Mouse (Mus musculus) ovary, adult 2 months (tissue): Measurements from ENCODE around the gene Hnrnph2. TPM values are rescaled to one million over a fixed set of nuclear protein-coding genes. Genes with fewer than 3 reads are reported as not detected.

Experiments used
- polyA plus RNA-seq: library from polyadenylated mRNA; depleted of rRNA; stranded (reverse); fragments of >200 nt; gene quantifications from 2 replicates; pipeline ENCODE4 v1.2.3, GENCODE M21; 2012; rRNA removed

Hnrnph2 gene
- polyA plus RNA-seq = 4.6 and 6.8 TPM in 2 replicates

DNA sequence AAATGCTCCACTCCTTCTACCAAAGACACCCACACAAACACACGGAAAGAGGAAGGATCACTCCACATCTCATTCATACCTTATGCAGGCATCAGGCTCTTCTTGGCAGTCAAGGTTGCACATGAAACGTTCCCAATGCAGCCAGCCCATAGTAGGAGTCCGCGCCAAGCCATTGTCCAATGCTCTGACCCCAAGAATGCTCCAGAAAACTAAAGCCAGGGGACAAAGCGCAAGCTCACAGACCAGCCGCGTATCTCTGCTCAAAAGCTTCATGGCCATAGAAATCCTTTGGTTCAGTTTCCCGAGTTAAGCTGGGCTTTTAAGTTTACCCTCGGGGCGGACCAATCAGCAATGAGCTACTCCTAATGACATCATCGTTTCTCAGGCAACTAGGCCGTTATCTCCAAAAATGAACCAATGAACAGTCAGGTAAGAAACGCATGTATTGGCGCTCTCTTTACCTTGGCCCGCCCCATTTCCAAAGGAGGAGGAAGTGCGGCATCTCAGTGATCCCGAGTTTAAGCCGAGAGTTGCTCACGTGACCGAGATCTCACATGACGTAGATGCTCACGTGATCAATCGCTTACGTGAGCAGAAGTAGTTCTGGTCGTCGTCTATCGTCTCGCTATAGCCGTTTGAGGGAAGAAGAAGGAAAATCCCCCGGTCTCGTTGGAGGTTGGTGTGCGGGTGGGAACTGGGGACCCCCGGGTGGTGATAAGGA lies at the start of gene Hnrnph2, which contains the start of gene Gla:
Gene Hnrnph2, plus strand, starts transcription at position 521 of the 721 bp plus-strand sequence.
Gene Gla, minus strand, starts transcription at position 467 of the 721 bp plus-strand sequence.

DNA sequence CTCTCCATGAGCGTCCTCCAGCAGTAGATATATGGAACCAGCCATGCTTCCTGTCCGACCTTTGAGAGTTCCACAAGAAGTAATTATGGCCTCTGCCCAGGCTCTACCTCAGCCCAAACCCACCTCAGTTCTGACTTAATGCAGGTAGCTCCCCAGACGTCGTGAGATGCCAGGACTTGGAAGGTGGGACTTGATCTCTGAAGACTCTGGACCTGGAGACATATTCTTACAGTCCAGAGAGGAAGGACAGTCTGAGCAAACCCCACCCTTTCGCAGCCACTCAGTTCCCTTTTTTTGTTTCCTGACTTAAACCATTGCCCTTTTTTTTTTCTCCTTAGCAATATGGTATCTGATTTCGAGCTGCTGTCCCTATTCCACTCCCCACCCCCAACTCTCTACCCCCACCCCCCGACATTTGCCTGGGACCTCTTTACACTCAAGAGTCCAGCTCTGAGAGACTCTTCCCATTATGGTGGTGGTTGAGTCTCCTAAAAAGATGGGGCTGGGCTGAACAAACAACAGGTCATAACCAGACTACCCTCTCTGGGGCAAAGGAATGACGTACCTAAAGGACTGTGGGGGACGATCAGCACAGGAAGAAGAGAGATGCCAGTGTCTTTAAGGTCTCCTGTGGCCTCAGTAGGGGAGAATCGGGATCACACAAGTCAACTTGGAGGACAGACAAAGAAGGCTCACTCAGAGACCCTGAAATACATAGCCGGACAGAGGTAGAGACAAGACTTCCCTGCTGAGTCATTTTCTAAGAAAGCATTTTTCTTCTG lies 17.9 kb upstream of the Hnrnph2 start, which contains the start of gene Btk:
Gene Btk, minus strand, starts transcription at position 683 of the 782 bp plus-strand sequence.

GRCm38 (mm10) chrX:134585103-134586002 lies 15.6 kb upstream of the Hnrnph2 start, which contains the start of gene Rpl36a:
Rpl36a (plus strand) TSS chrX:134585654.

Other genes with a start within 250 kb of the Hnrnph2 start
- 3.1 and 4.0 TPM in 2 replicates for gene Drp2, start 196.6 kb upstream of the Hnrnph2 start, polyA plus RNA-seq
- not detected in 2 replicates for gene Taf7l, start 124.7 kb upstream of the Hnrnph2 start, polyA plus RNA-seq
- 0.53 and 0.89 TPM in 2 replicates for gene Timm8a1, start 59.3 kb upstream of the Hnrnph2 start, polyA plus RNA-seq
- gene Btk, start 17.6 kb upstream of the Hnrnph2 start, polyA plus RNA-seq = 0.07 and 0.26 TPM in 2 replicates
- gene Rpl36a, start 15.5 kb upstream of the Hnrnph2 start, polyA plus RNA-seq = 119 and 151 TPM in 2 replicates
- gene Gla, start 54 bp upstream of the Hnrnph2 start, polyA plus RNA-seq = 1.5 and 2.1 TPM in 2 replicates
- gene Armcx4, start 85.3 kb downstream of the Hnrnph2 start, polyA plus RNA-seq = 1.2 and 1.4 TPM in 2 replicates
- gene Armcx1, start 116.8 kb downstream of the Hnrnph2 start, polyA plus RNA-seq = 3.7 and 4.2 TPM in 2 replicates
- 7.6 and 10.4 TPM in 2 replicates for gene Armcx6, start 150.2 kb downstream of the Hnrnph2 start, polyA plus RNA-seq
- 4.1 and 4.9 TPM in 2 replicates for gene Armcx3, start 155.4 kb downstream of the Hnrnph2 start, polyA plus RNA-seq
- 78.0 and 88.6 TPM in 2 replicates for gene Armcx2, start 208.0 kb downstream of the Hnrnph2 start, polyA plus RNA-seq